Mouse (Mus musculus): Measurements from ENCODE around the gene Btbd35f20.
"Not testable (repeated sequence)": the region's sequence is repeated elsewhere in the genome, so short reads cannot be mapped to it uniquely, and the experiment has no call there.

Gene Btbd35f20

GRCm38 (mm10) chrX:4291145-4291544, at the start of gene Btbd35f20:
Btbd35f20 (minus strand) TSS chrX:4291245.
- DNase-seq: not testable (repeated sequence)
